Mouse (Mus musculus): ENCODE results near the gene Mospd1. TPM values are rescaled to one million over a fixed set of nuclear protein-coding genes. Genes with fewer than 3 reads are reported as not detected.

The Mospd1 gene
- 11.3 and 12.1 TPM in 2 replicates for polyA plus RNA-seq (2011; ENCODE audit: insufficient read depth, insufficient read length, low read depth, missing spikeins)

GRCm38 (mm10) chrX:53370366-53370740 lies at the start of gene Mospd1:
Gene Mospd1 (minus strand): TSS chrX:53370502.
- Histone ChIP-seq H3K9me3 (replicated peaks; ENCODE audit: control insufficient read depth, insufficient read depth, low read length, poor library complexity, severe bottlenecking) (no peaks in the 10 kb centered on the region), H3K9ac (ENCODE audit: low read depth, poor library complexity, severe bottlenecking) (peak within 1 kb of the TSS; percentile 44), H3K27ac (ENCODE audit: insufficient read depth, low read length) (no peak within 1 kb of the TSS), H3K27me3 (ENCODE audit: control insufficient read depth, insufficient read depth, low read length, poor library complexity, severe bottlenecking) (no peaks in the 10 kb centered on the region), H3K4me3 (ENCODE audit: low read depth, low read length) (peak within 1 kb of the TSS; percentile 95), H3K4me1 (ENCODE audit: control insufficient read depth, insufficient read depth, low read length) (no peaks in the 10 kb centered on the region), H3K36me3 (ENCODE audit: control insufficient read depth, insufficient read depth, low read length, poor library complexity, severe bottlenecking) (no peaks in the 10 kb centered on the region)
- TF ChIP-seq POLR2A (IDR thresholded peaks at IDR 0.05; ENCODE audit: insufficient read depth, low read length) = peak; percentile 28
- no peak for TF ChIP-seq CTCF (IDR thresholded peaks at IDR 0.05; ENCODE audit: low read depth, low read length)
- 0 out of 2 replicates have a peak, but pooled peaks have one; percentile 18 for TF ChIP-seq EP300 (IDR thresholded peaks at IDR 0.05; ENCODE audit: insufficient read depth, low read depth, low read length)

- Histone ChIP-seq H3K27me3 (ENCODE audit: control insufficient read depth, insufficient read depth, low read length, poor library complexity, severe bottlenecking) (no peaks in the 10 kb centered on the region), H3K36me3 (ENCODE audit: control insufficient read depth, insufficient read depth, low read length, poor library complexity, severe bottlenecking) (no peaks in the 10 kb centered on the region), H3K9ac (ENCODE audit: low read depth, poor library complexity, severe bottlenecking) (no peak overlapping the region), H3K4me1 (ENCODE audit: control insufficient read depth, insufficient read depth, low read length) (no peaks in the 10 kb centered on the region), H3K27ac (ENCODE audit: insufficient read depth, low read length) (no peak overlapping the region), H3K9me3 (replicated peaks; ENCODE audit: control insufficient read depth, insufficient read depth, low read length, poor library complexity, severe bottlenecking) (no peaks in the 10 kb centered on the region), H3K4me3 (ENCODE audit: low read depth, low read length) (no peak overlapping the region)
- TF ChIP-seq CTCF (IDR thresholded peaks at IDR 0.05; ENCODE audit: low read depth, low read length) (no peak), EP300 (IDR thresholded peaks at IDR 0.05; ENCODE audit: insufficient read depth, low read depth, low read length) (no peak), POLR2A (IDR thresholded peaks at IDR 0.05; ENCODE audit: insufficient read depth, low read length) (no peak)
Measured at GRCm38 (mm10) chrX:53386362-53386761, 16.1 kb upstream of the Mospd1 start.

GRCm38 (mm10) chrX:53383122-53383521 lies 12.8 kb upstream of the Mospd1 start:
- Histone ChIP-seq H3K27me3 (ENCODE audit: control insufficient read depth, insufficient read depth, low read length, poor library complexity, severe bottlenecking) (no peaks in the 10 kb centered on the region), H3K4me3 (ENCODE audit: low read depth, low read length) (no peak overlapping the region), H3K27ac (ENCODE audit: insufficient read depth, low read length) (no peak overlapping the region), H3K9ac (ENCODE audit: low read depth, poor library complexity, severe bottlenecking) (no peak overlapping the region), H3K36me3 (ENCODE audit: control insufficient read depth, insufficient read depth, low read length, poor library complexity, severe bottlenecking) (no peaks in the 10 kb centered on the region), H3K4me1 (ENCODE audit: control insufficient read depth, insufficient read depth, low read length) (no peaks in the 10 kb centered on the region), H3K9me3 (replicated peaks; ENCODE audit: control insufficient read depth, insufficient read depth, low read length, poor library complexity, severe bottlenecking) (no peaks in the 10 kb centered on the region)
- TF ChIP-seq POLR2A (IDR thresholded peaks at IDR 0.05; ENCODE audit: insufficient read depth, low read length) = no peak
- TF ChIP-seq CTCF (IDR thresholded peaks at IDR 0.05; ENCODE audit: low read depth, low read length) = no peak
- TF ChIP-seq EP300 (IDR thresholded peaks at IDR 0.05; ENCODE audit: insufficient read depth, low read depth, low read length) = no peak

- H3K36me3 ChIP-seq (ENCODE audit: control insufficient read depth, insufficient read depth, low read length, poor library complexity, severe bottlenecking) = no peaks in the 10 kb centered on the region
- H3K4me3 ChIP-seq (ENCODE audit: low read depth, low read length) = peak overlapping the region; percentile 95
- H3K9ac ChIP-seq (ENCODE audit: low read depth, poor library complexity, severe bottlenecking) = peak overlapping the region; percentile 44
- no peaks in the 10 kb centered on the region for H3K27me3 ChIP-seq (ENCODE audit: control insufficient read depth, insufficient read depth, low read length, poor library complexity, severe bottlenecking)
- no peak for TF ChIP-seq CTCF (IDR thresholded peaks at IDR 0.05; ENCODE audit: low read depth, low read length)
- TF ChIP-seq POLR2A (IDR thresholded peaks at IDR 0.05; ENCODE audit: insufficient read depth, low read length) = no peak
- no peak for TF ChIP-seq EP300 (IDR thresholded peaks at IDR 0.05; ENCODE audit: insufficient read depth, low read depth, low read length)
- H3K9me3 ChIP-seq (replicated peaks; ENCODE audit: control insufficient read depth, insufficient read depth, low read length, poor library complexity, severe bottlenecking) = no peaks in the 10 kb centered on the region
- no peak overlapping the region for H3K27ac ChIP-seq (ENCODE audit: insufficient read depth, low read length)
- no peaks in the 10 kb centered on the region for H3K4me1 ChIP-seq (ENCODE audit: control insufficient read depth, insufficient read depth, low read length)
Measured at GRCm38 (mm10) chrX:53369534-53370365, 552 bp downstream of the Mospd1 start.

- H3K4me1 ChIP-seq (ENCODE audit: control insufficient read depth, insufficient read depth, low read length) = no peaks in the 10 kb centered on the region
- no peaks in the 10 kb centered on the region for H3K9me3 ChIP-seq (replicated peaks; ENCODE audit: control insufficient read depth, insufficient read depth, low read length, poor library complexity, severe bottlenecking)
- no peak overlapping the region for H3K9ac ChIP-seq (ENCODE audit: low read depth, poor library complexity, severe bottlenecking)
- H3K4me3 ChIP-seq (ENCODE audit: low read depth, low read length) = no peak overlapping the region
- H3K27me3 ChIP-seq (ENCODE audit: control insufficient read depth, insufficient read depth, low read length, poor library complexity, severe bottlenecking) = no peaks in the 10 kb centered on the region
- no peak overlapping the region for H3K27ac ChIP-seq (ENCODE audit: insufficient read depth, low read length)
- no peak for TF ChIP-seq POLR2A (IDR thresholded peaks at IDR 0.05; ENCODE audit: insufficient read depth, low read length)
- TF ChIP-seq EP300 (IDR thresholded peaks at IDR 0.05; ENCODE audit: insufficient read depth, low read depth, low read length) = no peak
- TF ChIP-seq CTCF (IDR thresholded peaks at IDR 0.05; ENCODE audit: low read depth, low read length) = no peak
- H3K36me3 ChIP-seq (ENCODE audit: control insufficient read depth, insufficient read depth, low read length, poor library complexity, severe bottlenecking) = no peaks in the 10 kb centered on the region
Measured at GRCm38 (mm10) chrX:53364668-53365383, 5.5 kb downstream of the Mospd1 start.

All from ES-Bruce4 (cell line).